Mouse (Mus musculus) lung, postnatal 0 days (tissue): ENCODE results near the gene Bmp6.

Source experiments
- CTCF ChIP-seq: IDR thresholded peaks from 2 replicates; pipeline ENCODE4 v1.5.1; 2016; ENCODE audit warnings: antibody characterized with exemption, mild to moderate bottlenecking
- EP300 ChIP-seq: IDR thresholded peaks from 2 replicates; pipeline ENCODE4 v1.6.1; 2016; ENCODE audit warnings: antibody characterized with exemption, mild to moderate bottlenecking, control low read depth

DNA sequence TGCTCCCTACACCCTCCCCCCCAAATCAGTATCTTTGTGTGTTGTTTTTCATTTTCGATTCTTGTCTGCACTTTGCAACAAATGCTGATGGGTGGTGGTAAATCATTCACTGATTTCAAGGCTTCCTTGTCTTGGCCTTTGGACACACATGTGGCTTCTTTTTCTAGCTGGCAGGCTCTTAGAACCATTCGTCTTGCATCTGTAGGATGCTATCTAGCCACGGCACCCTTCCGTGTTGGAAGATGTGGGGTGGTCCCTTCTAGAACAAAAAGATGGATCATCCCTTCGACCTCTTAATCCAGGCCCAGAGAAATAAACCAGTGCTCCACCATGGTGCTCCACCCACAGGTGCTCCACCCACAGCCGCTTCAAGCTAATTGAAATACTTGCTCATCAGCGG, 19.0 kb downstream of the Bmp6 start:
- TF ChIP-seq EP300 (no peak), CTCF (no peak)
